Mouse (Mus musculus) embryonic facial prominence, embryonic 13.5 days (tissue): ENCODE data around the gene Zfp280b. TPM values are rescaled to one million over a fixed set of nuclear protein-coding genes. Genes with fewer than 3 reads are reported as not detected.
"Not testable (repeated sequence)": the region's sequence is repeated elsewhere in the genome, so short reads cannot be mapped to it uniquely, and the experiment has no call there.

Experiments used
- ATAC-seq: fragments of 200-750 bp; cut with Nextera tagmentation; 2 replicates; pipeline ENCODE4 v1.8.0; 2017; ENCODE audit warnings: low read depth; ENCODE audit not compliant: insufficient number of reproducible peaks, insufficient read depth, low FRiP score, low TSS enrichment
- H3K27ac ChIP-seq: fragments of 300-500 bp; sonication (generic); 2 replicates; pipeline ENCODE4 v1.5.1; 2015; ENCODE audit warnings: moderate library complexity, mild to moderate bottlenecking, inconsistent platforms
- H3K27me3 ChIP-seq: fragments of 300-500 bp; sonication (generic); 2 replicates; pipeline ENCODE4 v1.6.1; 2015; ENCODE audit warnings: mild to moderate bottlenecking, inconsistent platforms
- H3K36me3 ChIP-seq: fragments of 300-500 bp; sonication (generic); 2 replicates; pipeline ENCODE4 v1.6.1; 2015; ENCODE audit warnings: mild to moderate bottlenecking, inconsistent platforms
- H3K4me1 ChIP-seq: fragments of 300-500 bp; sonication (generic); 2 replicates; pipeline ENCODE4 v1.6.1; 2015; ENCODE audit warnings: inconsistent platforms
- H3K4me2 ChIP-seq: fragments of 300-500 bp; sonication (generic); 2 replicates; pipeline ENCODE4 v1.6.1; 2015; ENCODE audit warnings: moderate library complexity, mild to moderate bottlenecking, inconsistent platforms
- H3K4me3 ChIP-seq: fragments of 300-500 bp; sonication (generic); 2 replicates; pipeline ENCODE4 v1.5.1; 2015; ENCODE audit warnings: mild to moderate bottlenecking, inconsistent platforms
- H3K9ac ChIP-seq: fragments of 300-500 bp; sonication (generic); 2 replicates; pipeline ENCODE4 v1.6.1; 2015; ENCODE audit warnings: mild to moderate bottlenecking, inconsistent platforms
- H3K9me3 ChIP-seq: fragments of 300-500 bp; sonication (generic); 2 replicates; pipeline ENCODE4 v1.6.1; 2016; ENCODE audit warnings: inconsistent platforms
- WGBS: fragments of 180-500 bp; shearing (Covaris S2); methylation state at CpG from one replicate; pipeline ENCODE4 v1.1.7; 2015; ENCODE audit warnings: mixed read lengths; 5-methylcytosine and 5-hydroxymethylcytosine counted together
- polyA plus RNA-seq: library from polyadenylated mRNA; unstranded; fragments of >200 nt; fragmentation: Nextera tagmentation; extraction: Ambion mirVana; gene quantifications from 2 replicates; pipeline ENCODE4 v1.2.1, GENCODE M21; 2015

Gene Zfp280b
- polyA plus RNA-seq, result 18.9 and 19.1 TPM in 2 replicates

- under 1% methylated on average over 56 of the region's 58 CpGs for WGBS
- Histone ChIP-seq H3K4me1 (no peaks in the 10 kb centered on the region; the same call in 1 of the 2 replicates), H3K9me3 (no peaks in the 10 kb centered on the region), H3K36me3 (peaks cover 22% of the 10 kb centered on the region), H3K9ac (peak within 1 kb of the TSS; percentile 97), H3K4me3 (peak within 1 kb of the TSS; percentile 92), H3K4me2 (peak within 1 kb of the TSS; percentile 78), H3K27me3 (no peaks in the 10 kb centered on the region), H3K27ac (peak within 1 kb of the TSS; percentile 78)
- ATAC-seq, result peak; percentile 96
Measured at GRCm38 (mm10) chr10:76032402-76033118, at the start of gene Zfp280b. Zfp280b (plus strand) TSS chr10:76032650.

GRCm38 (mm10) chr10:75990430-75991042, 41.9 kb upstream of the Zfp280b start:
- H3K4me1 ChIP-seq, result no peaks in the 10 kb centered on the region
- H3K36me3 ChIP-seq, result no peaks in the 10 kb centered on the region
- ATAC-seq, result no peak
- H3K4me2 ChIP-seq, result no peak overlapping the region
- H3K9me3 ChIP-seq, result no peaks in the 10 kb centered on the region
- WGBS, result 54% methylated on average over 4 of the region's 4 CpGs
- no peak overlapping the region for H3K27ac ChIP-seq
- H3K4me3 ChIP-seq, result no peak overlapping the region
- H3K9ac ChIP-seq, result no peak overlapping the region
- H3K27me3 ChIP-seq, result no peaks in the 10 kb centered on the region

- Histone ChIP-seq H3K4me1 (no peaks in the 10 kb centered on the region), H3K36me3 (no peaks in the 10 kb centered on the region), H3K4me3 (no peak overlapping the region), H3K27ac (no peak overlapping the region), H3K9ac (no peak overlapping the region), H3K27me3 (no peaks in the 10 kb centered on the region), H3K9me3 (no peaks in the 10 kb centered on the region), H3K4me2 (no peak overlapping the region)
- 87% methylated on average over 15 of the region's 15 CpGs for WGBS
- ATAC-seq, result no peak
Measured at GRCm38 (mm10) chr10:75993616-75994240, 38.7 kb upstream of the Zfp280b start.

GRCm38 (mm10) chr10:75994531-75995210, 37.8 kb upstream of the Zfp280b start:
- not testable (repeated sequence) for H3K9ac ChIP-seq, H3K4me2 ChIP-seq, H3K4me3 ChIP-seq, H3K4me1 ChIP-seq, H3K36me3 ChIP-seq, H3K27ac ChIP-seq, H3K27me3 ChIP-seq, ATAC-seq, H3K9me3 ChIP-seq
- WGBS, result 79% methylated on average over 13 of the region's 13 CpGs

- H3K27ac ChIP-seq, result no peak overlapping the region
- H3K27me3 ChIP-seq, result no peaks in the 10 kb centered on the region
- H3K9ac ChIP-seq, result no peak overlapping the region
- no peaks in the 10 kb centered on the region for H3K36me3 ChIP-seq
- 88% methylated on average over 11 of the region's 11 CpGs for WGBS
- H3K4me1 ChIP-seq, result no peaks in the 10 kb centered on the region
- ATAC-seq, result no peak
- no peak overlapping the region for H3K4me2 ChIP-seq
- no peaks in the 10 kb centered on the region for H3K9me3 ChIP-seq
- no peak overlapping the region for H3K4me3 ChIP-seq
Measured at GRCm38 (mm10) chr10:75995463-75995862, 37.0 kb upstream of the Zfp280b start.

GRCm38 (mm10) chr10:75996315-75996714, 36.1 kb upstream of the Zfp280b start:
- Histone ChIP-seq H3K27ac (no peak overlapping the region), H3K9me3 (no peaks in the 10 kb centered on the region), H3K36me3 (no peaks in the 10 kb centered on the region), H3K27me3 (no peaks in the 10 kb centered on the region), H3K4me3 (no peak overlapping the region), H3K9ac (no peak overlapping the region), H3K4me1 (no peaks in the 10 kb centered on the region), H3K4me2 (no peak overlapping the region)
- WGBS, result 46% methylated on average over 3 of the region's 3 CpGs
- ATAC-seq, result no peak

GRCm38 (mm10) chr10:76001160-76001559, 31.3 kb upstream of the Zfp280b start:
- Histone ChIP-seq H3K27ac (no peak overlapping the region), H3K4me1 (peaks cover 4% of the 10 kb centered on the region; the same call in 1 of the 2 replicates), H3K9me3 (no peaks in the 10 kb centered on the region), H3K9ac (no peak overlapping the region), H3K4me2 (peak overlapping the region; percentile 3; the same call in 1 of the 2 replicates), H3K27me3 (no peaks in the 10 kb centered on the region), H3K4me3 (no peak overlapping the region), H3K36me3 (no peaks in the 10 kb centered on the region)
- no peak for ATAC-seq
- 27% methylated on average over 7 of the region's 7 CpGs for WGBS

GRCm38 (mm10) chr10:76002101-76002521, 30.3 kb upstream of the Zfp280b start:
- H3K9ac ChIP-seq, result no peak overlapping the region
- ATAC-seq, result no peak
- H3K4me1 ChIP-seq, result peaks cover 4% of the 10 kb centered on the region; the same call in 1 of the 2 replicates
- no peaks in the 10 kb centered on the region for H3K27me3 ChIP-seq
- 30% methylated on average over 3 of the region's 3 CpGs for WGBS
- no peak overlapping the region for H3K4me3 ChIP-seq
- H3K9me3 ChIP-seq, result no peaks in the 10 kb centered on the region
- H3K36me3 ChIP-seq, result no peaks in the 10 kb centered on the region
- H3K4me2 ChIP-seq, result no peak overlapping the region
- H3K27ac ChIP-seq, result peak overlapping the region; percentile 1; the same call in 1 of the 2 replicates

- Histone ChIP-seq H3K36me3 (no peaks in the 10 kb centered on the region), H3K4me2 (no peak overlapping the region), H3K4me3 (no peak overlapping the region), H3K9me3 (no peaks in the 10 kb centered on the region), H3K27me3 (no peaks in the 10 kb centered on the region), H3K4me1 (peaks cover 4% of the 10 kb centered on the region; the same call in 1 of the 2 replicates), H3K9ac (no peak overlapping the region), H3K27ac (no peak overlapping the region)
- whole genome bisulfite sequencing, result 36% methylated on average over 2 of the region's 2 CpGs
- ATAC-seq, result no peak
Measured at GRCm38 (mm10) chr10:76002615-76003014, 29.8 kb upstream of the Zfp280b start.

- no peaks in the 10 kb centered on the region for H3K36me3 ChIP-seq
- H3K4me3 ChIP-seq, result no peak overlapping the region
- no peak for ATAC-seq
- H3K4me2 ChIP-seq, result no peak overlapping the region
- WGBS, result 87% methylated on average over 2 of the region's 2 CpGs
- H3K9me3 ChIP-seq, result no peaks in the 10 kb centered on the region
- no peak overlapping the region for H3K27ac ChIP-seq
- no peak overlapping the region for H3K9ac ChIP-seq
- H3K4me1 ChIP-seq, result peaks cover 4% of the 10 kb centered on the region; the same call in 1 of the 2 replicates
- no peaks in the 10 kb centered on the region for H3K27me3 ChIP-seq
Measured at GRCm38 (mm10) chr10:76003221-76003620, 29.2 kb upstream of the Zfp280b start.

- Histone ChIP-seq H3K9ac (no peak overlapping the region), H3K4me3 (no peak overlapping the region), H3K9me3 (no peaks in the 10 kb centered on the region), H3K27me3 (no peaks in the 10 kb centered on the region), H3K4me2 (no peak overlapping the region), H3K27ac (no peak overlapping the region), H3K36me3 (no peaks in the 10 kb centered on the region), H3K4me1 (peaks cover 4% of the 10 kb centered on the region; the same call in 1 of the 2 replicates)
- WGBS, result 85% methylated on average over 6 of the region's 6 CpGs
- ATAC-seq, result no peak
Measured at GRCm38 (mm10) chr10:76006385-76006784, 26.1 kb upstream of the Zfp280b start.
